Mouse (Mus musculus) ES-E14 (cell line): ENCODE results near the gene Hsd17b12.

Experiments
- CHD2 ChIP-seq: IDR thresholded peaks from 2 replicates; pipeline ENCODE4 v1.6.1; 2014; ENCODE audit warnings: mild to moderate bottlenecking, low read depth, low read length, inconsistent platforms
- HCFC1 ChIP-seq: IDR thresholded peaks from 2 replicates; pipeline ENCODE4 v1.6.1; 2012; ENCODE audit warnings: low read length, inconsistent platforms, borderline replicate concordance; ENCODE audit not compliant: insufficient read depth
- MAFK ChIP-seq: IDR thresholded peaks from 2 replicates; pipeline ENCODE4 v1.6.1; 2014; ENCODE audit warnings: mild to moderate bottlenecking, low read depth, low read length, inconsistent platforms; ENCODE audit not compliant: insufficient read depth
- ZC3H11A ChIP-seq: IDR thresholded peaks from 2 replicates; pipeline ENCODE4 v1.6.1; 2012; ENCODE audit warnings: low read depth, mild to moderate bottlenecking, inconsistent platforms, low read length, borderline replicate concordance
- ZNF384 ChIP-seq: IDR thresholded peaks from 2 replicates; pipeline ENCODE4 v1.6.1; 2012; ENCODE audit warnings: low read depth, low read length, inconsistent platforms

GRCm38 (mm10) chr2:94066540-94067135 lies 91.1 kb downstream of the Hsd17b12 start:
- no peak for TF ChIP-seq ZNF384
- no peak for TF ChIP-seq HCFC1
- TF ChIP-seq ZC3H11A: no peak
- TF ChIP-seq CHD2: no peak
- TF ChIP-seq MAFK: no peak
